Mouse (Mus musculus) E14TG2a.4 (cell line): ENCODE results near the gene Yars.
"Not testable (repeated sequence)": the region's sequence is repeated elsewhere in the genome, so short reads cannot be mapped to it uniquely, and the experiment has no call there.

ENCODE experiments used
- H3K27me3 ChIP-seq: 2 replicates; pipeline ENCODE4 v1.6.1; 2014; ENCODE audit warnings: low read length, control low read depth; ENCODE audit not compliant: insufficient read depth
- H3K36me3 ChIP-seq: 2 replicates; pipeline ENCODE4 v1.6.1; 2014; ENCODE audit warnings: low read length, control low read depth; ENCODE audit not compliant: insufficient read depth
- H3K4me1 ChIP-seq: replicated peaks from 2 replicates; pipeline ENCODE4 v1.6.1; 2014; ENCODE audit warnings: low read depth, low read length, control low read depth
- H3K4me3 ChIP-seq: replicated peaks from 2 replicates; pipeline ENCODE4 v1.5.1; 2014; ENCODE audit warnings: mild to moderate bottlenecking, low read length
- H3K9me3 ChIP-seq: 2 replicates; pipeline ENCODE4 v1.6.1; 2014; ENCODE audit warnings: low read length, control low read depth
- CTCF ChIP-seq: conservative IDR thresholded peaks from 2 replicates; pipeline ENCODE4 v1.5.1; 2014; ENCODE audit warnings: low read length
- NANOG ChIP-seq: IDR thresholded peaks from 2 replicates; pipeline ENCODE4 v1.6.1; 2014; ENCODE audit warnings: borderline replicate concordance, low read length, mixed read lengths
- POU5F1 ChIP-seq: IDR thresholded peaks from 2 replicates; pipeline ENCODE4 v1.6.1; 2014; ENCODE audit warnings: low read length, borderline replicate concordance

Gene Yars

DNA sequence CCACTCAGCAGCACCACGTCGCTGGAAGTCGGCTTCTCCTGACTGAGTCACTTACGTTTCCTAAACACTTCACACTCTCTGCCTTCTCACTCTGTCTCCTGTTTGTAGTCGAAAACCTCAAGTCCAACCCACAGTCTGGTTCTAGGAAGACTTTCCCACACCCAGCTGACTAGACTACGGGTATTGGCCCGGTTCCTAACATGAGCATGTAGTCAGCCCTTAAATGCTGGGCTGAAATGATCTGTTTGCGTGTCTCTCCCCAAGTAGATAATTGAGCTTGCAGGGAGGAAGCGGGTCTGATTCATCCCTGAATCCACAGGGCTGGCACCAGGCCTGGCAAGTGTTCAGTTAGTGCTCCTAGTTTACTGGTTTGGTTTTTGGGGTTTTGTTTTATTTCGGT, 15.1 kb downstream of the Yars start:
- H3K4me3 ChIP-seq = no peak overlapping the region
- no peak for TF ChIP-seq POU5F1
- TF ChIP-seq NANOG = no peak
- no peak for TF ChIP-seq CTCF
- peaks cover 93% of the 10 kb centered on the region for H3K36me3 ChIP-seq
- no peaks in the 10 kb centered on the region for H3K27me3 ChIP-seq
- H3K4me1 ChIP-seq = peaks cover 25% of the 10 kb centered on the region
- H3K9me3 ChIP-seq = no peaks in the 10 kb centered on the region

DNA sequence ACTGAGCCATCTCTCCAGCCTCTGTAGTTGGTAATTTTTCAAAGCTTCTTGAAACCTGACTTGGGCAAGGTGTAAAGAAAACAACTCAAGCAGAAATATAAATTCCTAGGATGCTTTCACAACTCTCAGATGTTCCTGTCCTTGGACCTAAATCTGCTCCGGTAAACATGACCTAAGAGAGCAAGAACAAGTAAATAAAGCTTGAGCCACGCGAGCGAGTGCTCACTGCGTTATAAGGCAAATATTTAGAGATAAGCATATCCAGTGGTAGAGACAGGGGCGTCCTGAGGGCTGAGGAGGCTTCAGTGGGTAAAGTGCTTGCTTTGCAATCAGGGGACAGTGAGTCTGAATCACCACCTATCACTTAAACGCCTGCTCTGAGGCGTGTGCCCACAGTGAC, 17.2 kb downstream of the Yars start:
- H3K9me3 ChIP-seq = no peaks in the 10 kb centered on the region
- peaks cover 20% of the 10 kb centered on the region for H3K4me1 ChIP-seq
- TF ChIP-seq NANOG (no peak), POU5F1 (no peak), CTCF (no peak)
- no peak overlapping the region for H3K4me3 ChIP-seq
- H3K36me3 ChIP-seq = peaks cover 96% of the 10 kb centered on the region
- no peaks in the 10 kb centered on the region for H3K27me3 ChIP-seq

DNA sequence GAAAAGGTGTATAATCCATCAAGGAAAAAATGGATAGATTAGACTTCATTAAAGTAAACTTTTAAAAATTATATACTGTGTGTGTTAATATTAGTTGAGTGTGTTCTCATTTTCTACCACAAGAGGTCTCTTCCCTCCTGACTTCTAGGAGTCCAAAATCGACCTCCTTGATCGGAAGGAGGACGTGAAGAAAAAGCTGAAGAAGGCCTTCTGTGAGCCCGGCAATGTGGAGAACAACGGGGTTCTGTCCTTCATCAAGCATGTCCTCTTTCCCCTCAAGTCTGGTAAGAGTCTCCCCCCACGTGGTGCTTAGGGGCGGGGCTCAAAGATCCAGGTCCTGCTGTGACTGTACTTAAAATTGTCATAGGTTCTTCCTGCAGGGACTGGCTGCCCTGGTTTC, 19.9 kb downstream of the Yars start:
- Histone ChIP-seq H3K9me3 (no peaks in the 10 kb centered on the region), H3K4me1 (peaks cover 32% of the 10 kb centered on the region), H3K36me3 (peaks cover 93% of the 10 kb centered on the region), H3K4me3 (no peak overlapping the region), H3K27me3 (no peaks in the 10 kb centered on the region)
- TF ChIP-seq CTCF (peak; percentile 55), POU5F1 (no peak)

DNA sequence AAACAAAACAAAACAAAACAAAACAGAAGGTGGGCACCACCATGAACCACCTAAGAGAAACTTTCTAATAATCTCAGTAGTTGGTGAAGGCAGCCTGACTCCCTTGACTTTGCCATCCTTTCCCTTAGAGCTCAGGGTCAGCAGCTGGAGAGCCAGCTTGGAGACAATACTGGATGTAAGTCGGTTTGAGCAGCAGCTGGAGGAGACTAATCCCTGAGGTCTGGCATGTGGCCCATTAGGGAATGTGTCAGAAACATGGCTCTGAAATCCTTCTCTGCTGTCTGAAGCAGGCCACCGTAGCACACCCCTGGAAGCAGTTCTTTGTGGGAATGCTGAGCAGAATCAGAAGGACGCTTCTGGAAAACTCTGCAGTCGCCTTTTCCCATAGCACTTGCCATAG, 21.9 kb downstream of the Yars start:
- Histone ChIP-seq H3K4me3 (no peak overlapping the region), H3K9me3 (no peaks in the 10 kb centered on the region), H3K36me3 (peaks cover 93% of the 10 kb centered on the region), H3K27me3 (no peaks in the 10 kb centered on the region), H3K4me1 (peaks cover 42% of the 10 kb centered on the region)
- TF ChIP-seq CTCF (no peak), POU5F1 (no peak), NANOG (no peak)

DNA sequence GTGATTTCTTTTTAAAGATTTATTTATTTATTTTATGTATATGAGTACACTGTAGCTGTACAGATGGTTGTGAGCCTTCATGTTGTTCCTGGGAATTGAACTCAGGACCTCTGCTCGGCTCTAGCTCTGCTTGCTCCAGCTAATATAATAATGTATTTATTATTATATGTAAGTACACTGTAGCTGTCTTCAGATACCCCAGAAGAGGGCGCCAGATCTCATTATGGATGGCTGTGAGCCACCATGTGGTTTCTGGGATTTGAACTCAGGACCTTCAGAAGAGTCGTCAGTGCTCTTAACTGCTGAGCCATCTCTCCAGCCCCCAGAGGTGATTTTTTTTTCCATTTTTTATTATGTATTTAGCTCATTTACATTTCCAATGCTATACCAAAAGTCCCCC, 22.9 kb downstream of the Yars start:
- TF ChIP-seq CTCF = peak; percentile 37
- not testable (repeated sequence) for H3K27me3 ChIP-seq, H3K9me3 ChIP-seq, H3K4me3 ChIP-seq
- H3K4me1 ChIP-seq = peaks cover 53% of the 10 kb centered on the region
- H3K36me3 ChIP-seq = peaks cover 93% of the 10 kb centered on the region

DNA sequence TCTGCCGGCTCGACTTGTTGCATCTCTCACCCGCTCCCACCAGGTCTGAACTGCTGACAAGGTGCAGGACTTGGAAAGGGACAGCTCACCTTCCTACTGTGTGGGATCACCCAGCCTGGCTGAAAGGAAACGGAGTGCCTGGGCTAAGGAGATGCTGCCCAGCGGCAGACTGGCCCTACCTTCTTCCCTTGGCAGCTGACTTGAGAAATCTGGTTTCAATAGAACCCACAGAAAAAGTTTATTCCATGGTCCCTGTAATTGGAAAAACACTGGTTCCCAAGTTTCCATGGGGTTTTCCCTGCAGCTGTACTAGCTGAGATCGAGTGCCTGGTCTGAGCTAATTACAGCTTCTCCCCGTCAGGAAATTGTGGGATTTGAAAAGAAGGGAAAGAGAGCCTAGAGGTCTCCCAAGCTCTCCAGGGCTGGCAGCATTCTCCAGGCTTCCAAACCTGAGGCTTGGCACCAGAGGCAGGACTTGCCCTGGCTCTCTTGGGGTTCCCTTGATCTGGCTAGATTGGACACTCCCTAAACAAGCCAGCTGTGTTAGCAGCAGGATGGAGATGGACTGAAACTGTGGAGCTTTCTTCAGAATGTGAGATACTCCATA, 29.1 kb downstream of the Yars start:
- peaks cover 98% of the 10 kb centered on the region for H3K36me3 ChIP-seq
- H3K9me3 ChIP-seq = no peaks in the 10 kb centered on the region
- H3K27me3 ChIP-seq = no peaks in the 10 kb centered on the region
- peaks cover 96% of the 10 kb centered on the region for H3K4me1 ChIP-seq
- H3K4me3 ChIP-seq = no peak overlapping the region
- TF ChIP-seq POU5F1 = no peak
- no peak for TF ChIP-seq NANOG
- no peak for TF ChIP-seq CTCF

DNA sequence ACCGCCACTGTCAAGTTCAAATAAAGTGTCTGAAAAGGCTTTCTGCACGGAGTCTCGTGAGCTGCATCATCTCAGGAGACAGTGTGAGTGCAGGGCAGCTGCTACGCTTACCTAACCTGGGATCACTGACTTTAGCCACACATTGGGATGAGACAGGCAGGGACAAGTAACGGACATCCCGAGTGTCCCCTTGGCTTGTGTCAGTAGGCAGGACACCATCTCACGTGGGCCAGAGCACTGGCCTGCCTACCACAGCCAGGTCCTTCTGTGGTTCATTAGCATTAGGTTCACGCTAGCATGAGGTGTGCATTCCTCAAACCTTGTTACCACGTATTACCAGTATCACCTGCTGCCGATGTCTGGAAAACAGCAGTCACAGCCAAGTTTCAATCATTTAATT, 29.6 kb downstream of the Yars start:
- H3K36me3 ChIP-seq = peaks cover 98% of the 10 kb centered on the region
- H3K4me3 ChIP-seq = no peak overlapping the region; the same call in 1 of the 2 replicates
- peaks cover 96% of the 10 kb centered on the region for H3K4me1 ChIP-seq
- TF ChIP-seq NANOG = no peak
- no peak for TF ChIP-seq CTCF
- no peaks in the 10 kb centered on the region for H3K27me3 ChIP-seq
- H3K9me3 ChIP-seq = no peaks in the 10 kb centered on the region

DNA sequence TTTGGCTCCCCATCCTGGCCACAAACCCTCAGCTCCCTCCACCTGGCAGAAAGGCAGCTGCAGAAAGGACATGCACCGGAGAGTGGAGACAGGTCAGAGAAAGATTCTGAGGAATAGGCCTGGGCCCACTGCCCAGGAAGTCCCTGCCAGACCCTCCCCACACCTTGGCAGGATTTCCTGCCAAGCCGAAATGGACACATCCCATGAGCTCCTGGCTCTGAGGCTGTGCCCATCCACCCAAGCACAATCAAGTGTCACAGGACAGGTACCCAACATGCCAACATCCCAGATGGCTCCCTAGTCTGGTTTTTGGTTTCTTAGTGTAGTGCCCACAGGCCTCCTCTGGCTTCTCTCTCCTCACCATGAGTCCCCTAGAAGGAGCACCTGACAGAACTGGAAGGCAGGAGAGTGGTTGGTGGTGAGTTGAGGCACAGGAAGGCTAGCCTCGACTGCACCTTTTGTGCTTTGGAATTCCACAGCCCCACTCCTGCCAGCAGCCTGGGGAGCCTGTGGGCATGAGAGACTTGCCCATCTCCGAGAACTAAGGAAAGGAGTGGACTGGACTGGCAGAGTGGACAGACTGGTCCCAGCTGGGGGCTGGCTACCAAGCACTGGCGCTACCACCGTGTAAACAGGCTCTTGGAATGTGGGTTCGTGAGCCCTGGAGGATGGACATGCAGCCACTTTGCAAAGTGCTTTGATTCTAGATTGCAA, 31.0 kb downstream of the Yars start:
- Histone ChIP-seq H3K4me1 (peaks cover 98% of the 10 kb centered on the region), H3K4me3 (peak overlapping the region; percentile 79), H3K9me3 (no peaks in the 10 kb centered on the region), H3K36me3 (peaks cover 98% of the 10 kb centered on the region), H3K27me3 (no peaks in the 10 kb centered on the region)
- no peak for TF ChIP-seq POU5F1
- no peak for TF ChIP-seq CTCF
- no peak for TF ChIP-seq NANOG
